Mouse (Mus musculus) T-helper 17 cell (primary cell): ENCODE data around the gene Rnf207.

Experiments
- in situ Hi-C, 2 experiments: fragments of 300-600 bp; cut with MboI, MseI; formaldehyde crosslinking; loops; 1 replicate in 1 of 2; 2 replicates in 1 of 2; pipeline ENCODE4 v1.15.1; 2025; ENCODE audit warnings: high pct_unique_total_duplicates in 2 of 2

Gene Rnf207

GRCm38 (mm10) chr4:152296371-152296770 lies 22.4 kb downstream of the Rnf207 start:
- in situ Hi-C loops, result loop anchor here (10.0 kb wide), 2 partner anchors 432 to 1252 kb away; partner anchors contain the start of genes Camta1 (in 1 of the 2) and Per3 (in 1 of the 2)

- in situ Hi-C loops, result loop anchor here (10.0 kb wide), 2 partner anchors 431 to 1251 kb away; partner anchors contain the start of genes Camta1 (in 1 of the 2) and Per3 (in 1 of the 2)
Observed at GRCm38 (mm10) chr4:152295916-152296315, 22.9 kb downstream of the Rnf207 start.

- in situ Hi-C loops, result loop anchor here (10.0 kb wide), 2 partner anchors 430 to 1250 kb away; partner anchors contain the start of genes Camta1 (in 1 of the 2) and Per3 (in 1 of the 2)
Observed at GRCm38 (mm10) chr4:152294188-152294929, 24.4 kb downstream of the Rnf207 start.

GRCm38 (mm10) chr4:152292102-152292765 lies 26.6 kb downstream of the Rnf207 start:
- in situ Hi-C loops, result loop anchor here (10.0 kb wide), 2 partner anchors 427 to 1247 kb away; partner anchors contain the start of genes Camta1 (in 1 of the 2) and Per3 (in 1 of the 2)

GRCm38 (mm10) chr4:152291562-152291961 lies 27.2 kb downstream of the Rnf207 start, which contains the start of gene Hes3:
Hes3 (minus strand) TSS chr4:152291662.
- in situ Hi-C loops, result loop anchor here (10.0 kb wide), 2 partner anchors 427 to 1247 kb away; partner anchors contain the start of genes Camta1 (in 1 of the 2) and Per3 (in 1 of the 2)

- in situ Hi-C loops, result loop anchor here (10.0 kb wide), 2 partner anchors 426 to 1246 kb away; partner anchors contain the start of genes Camta1 (in 1 of the 2) and Per3 (in 1 of the 2)
Observed at GRCm38 (mm10) chr4:152290991-152291390, 27.8 kb downstream of the Rnf207 start.

GRCm38 (mm10) chr4:152290385-152290784 lies 28.4 kb downstream of the Rnf207 start:
- in situ Hi-C loops, result loop anchor here (10.0 kb wide), 2 partner anchors 426 to 1246 kb away; partner anchors contain the start of genes Camta1 (in 1 of the 2) and Per3 (in 1 of the 2)

- in situ Hi-C loops, result loop anchor here in 1 of 2 experiments (5.0 kb wide), 1 partner anchor 116 kb away; no protein-coding TSS in a partner anchor
Observed at GRCm38 (mm10) chr4:152288398-152288945, 30.3 kb downstream of the Rnf207 start.

- in situ Hi-C loops, result loop anchor here in 1 of 2 experiments (5.0 kb wide), 1 partner anchor 115 kb away; no protein-coding TSS in a partner anchor
Observed at GRCm38 (mm10) chr4:152287317-152288120, 31.3 kb downstream of the Rnf207 start.

- in situ Hi-C loops, result loop anchor here in 1 of 2 experiments (5.0 kb wide), 1 partner anchor 115 kb away; no protein-coding TSS in a partner anchor
Observed at GRCm38 (mm10) chr4:152286887-152287286, 31.9 kb downstream of the Rnf207 start.

- in situ Hi-C loops, result loop anchor here in 1 of 2 experiments (5.0 kb wide), 1 partner anchor 114 kb away; no protein-coding TSS in a partner anchor
Observed at GRCm38 (mm10) chr4:152286183-152286582, 32.6 kb downstream of the Rnf207 start.

- in situ Hi-C loops, result loop anchor here in 1 of 2 experiments (5.0 kb wide), 1 partner anchor 113 kb away; no protein-coding TSS in a partner anchor
Observed at GRCm38 (mm10) chr4:152285505-152285904, 33.3 kb downstream of the Rnf207 start.

- in situ Hi-C loops, result loop anchor here in 1 of 2 experiments (5.0 kb wide), 2 partner anchors 56 to 106 kb away; partner anchors contain the start of gene Acot7
Observed at GRCm38 (mm10) chr4:152283186-152283950, 35.4 kb downstream of the Rnf207 start.

GRCm38 (mm10) chr4:152282721-152283120 lies 36.1 kb downstream of the Rnf207 start:
- in situ Hi-C loops, result loop anchor here in 1 of 2 experiments (5.0 kb wide), 2 partner anchors 55 to 105 kb away; partner anchors contain the start of gene Acot7

- in situ Hi-C loops, result loop anchor here in 1 of 2 experiments (5.0 kb wide), 2 partner anchors 54 to 104 kb away; partner anchors contain the start of gene Acot7
Observed at GRCm38 (mm10) chr4:152281601-152282000, 37.2 kb downstream of the Rnf207 start.

- in situ Hi-C loops, result loop anchor here in 1 of 2 experiments (10.0 kb wide), 1 partner anchor 1866 kb away; the partner anchor contains the start of genes Trp73 and Wrap73
Observed at GRCm38 (mm10) chr4:152278986-152279385, 39.8 kb downstream of the Rnf207 start.

GRCm38 (mm10) chr4:152277916-152278315 lies 40.9 kb downstream of the Rnf207 start:
- in situ Hi-C loops, result loop anchor here in 1 of 2 experiments (10.0 kb wide), 1 partner anchor 1867 kb away; the partner anchor contains the start of genes Trp73 and Wrap73
